Mouse (Mus musculus) lung, adult 2 months (tissue): Measurements from ENCODE around the gene Sec24b. TPM values are rescaled to one million over a fixed set of nuclear protein-coding genes. Genes with fewer than 3 reads are reported as not detected.

Experiments
- DNase-seq: peaks from one replicate; pipeline ENCODE4 v3.0.0; 2022
- H3K4me1 ChIP-seq: fragments of 200-500 bp; 2 replicates; pipeline ENCODE4 v1.6.1; 2011; ENCODE audit warnings: low read length; ENCODE audit not compliant: control insufficient read depth, insufficient read depth
- H3K4me3 ChIP-seq: fragments of 200-500 bp; replicated peaks from 2 replicates; pipeline ENCODE3; 2011; ENCODE audit warnings: low read depth, mild to moderate bottlenecking, control low read depth, low read length; ENCODE audit errors: extremely low read depth
- CTCF ChIP-seq: fragments of 200-500 bp; IDR thresholded peaks from 2 replicates; pipeline ENCODE4 v1.5.1; 2011; ENCODE audit warnings: mild to moderate bottlenecking, low read length, control low read depth; ENCODE audit not compliant: insufficient read depth
- POLR2A ChIP-seq: fragments of 200-500 bp; IDR thresholded peaks from 2 replicates; pipeline ENCODE4 v1.6.1; 2011; ENCODE audit warnings: low read depth, mild to moderate bottlenecking, control low read depth, low read length, borderline replicate concordance; ENCODE audit errors: extremely low read depth
- WGBS: fragments of 180-500 bp; shearing (Covaris S2); methylation state at CpG from one replicate; pipeline ENCODE4 v1.1.7; 2018; 5-methylcytosine and 5-hydroxymethylcytosine counted together
- polyA plus RNA-seq: library from polyadenylated mRNA; depleted of rRNA; stranded (reverse); fragments of >200 nt; gene quantifications from 2 replicates; pipeline ENCODE4 v1.2.3, GENCODE M21; 2012; rRNA removed

Sec24b gene
- 63.4 and 72.6 TPM in 2 replicates for polyA plus RNA-seq

DNA sequence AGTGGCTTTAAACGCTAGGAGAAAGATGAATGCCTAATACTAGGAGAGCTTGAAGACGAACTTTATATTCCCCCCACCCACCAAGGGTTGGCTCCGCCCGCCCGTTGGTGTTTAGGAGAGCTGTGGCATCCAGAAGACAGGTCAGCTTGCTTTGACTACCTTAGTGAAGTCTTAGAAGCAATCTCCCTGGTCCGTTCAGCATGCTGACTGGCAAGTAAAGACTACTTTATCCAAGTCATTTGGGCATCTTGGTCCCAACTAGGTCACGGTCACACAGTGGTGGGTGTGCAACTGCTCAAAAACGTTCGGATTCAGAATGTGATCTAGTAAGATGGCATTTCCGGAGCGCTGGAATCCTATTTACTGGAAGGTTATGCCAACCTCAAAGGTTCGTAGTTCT lies at the start of gene Sec24b:
Sec24b (minus strand) TSS at position 273 of the 400 bp plus-strand sequence.
- TF ChIP-seq POLR2A, result no peak
- TF ChIP-seq CTCF, result no peak
- H3K4me3 ChIP-seq, result peak within 1 kb of the TSS; percentile 96
- WGBS, result 4% methylated on average over 12 of the region's 12 CpGs
- peaks cover 16% of the 10 kb centered on the region for H3K4me1 ChIP-seq
- peak; percentile 40 for DNase-seq

DNA sequence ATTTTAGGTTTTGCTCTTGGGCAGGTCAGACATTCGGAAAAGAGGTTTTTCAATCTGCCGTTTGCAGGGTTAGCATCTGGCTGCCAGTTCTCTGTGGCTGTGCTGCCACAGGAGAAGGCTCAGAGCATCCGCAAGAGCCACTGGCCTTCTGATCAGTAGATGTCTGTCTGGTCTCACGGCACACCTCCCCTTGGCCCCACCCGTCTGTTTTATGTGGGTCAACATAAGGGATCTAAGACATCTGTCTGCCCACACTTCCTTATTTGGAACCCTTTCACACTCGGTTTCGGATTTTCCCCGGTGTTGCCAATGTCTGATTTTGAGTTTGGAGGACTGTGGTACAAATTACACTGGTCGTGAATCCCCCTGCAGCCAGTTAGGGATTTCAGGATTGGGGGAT lies 43.1 kb upstream of the Sec24b start:
- DNase-seq, result no peak
- Histone ChIP-seq H3K4me1 (no peaks in the 10 kb centered on the region), H3K4me3 (no peak overlapping the region)
- WGBS, result 36% methylated on average over 9 of the region's 9 CpGs
- no peak for TF ChIP-seq POLR2A
- no peak for TF ChIP-seq CTCF

DNA sequence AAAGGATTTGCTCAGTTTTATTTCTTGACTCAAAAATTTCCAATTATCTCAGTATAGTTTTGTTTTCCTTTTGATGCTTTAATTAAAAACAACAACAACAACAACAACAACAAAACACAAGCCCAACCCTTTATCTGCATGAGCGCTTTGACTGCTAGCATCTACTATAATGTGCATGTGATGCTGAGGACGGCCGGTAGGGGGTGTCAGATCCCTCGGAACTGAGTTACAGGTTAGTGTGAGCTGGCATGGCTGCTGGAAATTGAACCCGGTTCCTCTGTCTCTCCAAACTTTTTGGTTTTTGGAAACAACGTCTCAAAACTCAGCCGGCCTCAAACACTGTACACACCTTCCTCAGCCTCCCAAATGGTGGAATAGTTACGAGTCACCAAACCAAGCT lies 42.1 kb upstream of the Sec24b start:
- 79% methylated on average over 8 of the region's 8 CpGs for WGBS
- TF ChIP-seq CTCF (peak; percentile 39), POLR2A (no peak)
- Histone ChIP-seq H3K4me3 (no peak overlapping the region), H3K4me1 (no peaks in the 10 kb centered on the region)
- DNase-seq, result no peak

DNA sequence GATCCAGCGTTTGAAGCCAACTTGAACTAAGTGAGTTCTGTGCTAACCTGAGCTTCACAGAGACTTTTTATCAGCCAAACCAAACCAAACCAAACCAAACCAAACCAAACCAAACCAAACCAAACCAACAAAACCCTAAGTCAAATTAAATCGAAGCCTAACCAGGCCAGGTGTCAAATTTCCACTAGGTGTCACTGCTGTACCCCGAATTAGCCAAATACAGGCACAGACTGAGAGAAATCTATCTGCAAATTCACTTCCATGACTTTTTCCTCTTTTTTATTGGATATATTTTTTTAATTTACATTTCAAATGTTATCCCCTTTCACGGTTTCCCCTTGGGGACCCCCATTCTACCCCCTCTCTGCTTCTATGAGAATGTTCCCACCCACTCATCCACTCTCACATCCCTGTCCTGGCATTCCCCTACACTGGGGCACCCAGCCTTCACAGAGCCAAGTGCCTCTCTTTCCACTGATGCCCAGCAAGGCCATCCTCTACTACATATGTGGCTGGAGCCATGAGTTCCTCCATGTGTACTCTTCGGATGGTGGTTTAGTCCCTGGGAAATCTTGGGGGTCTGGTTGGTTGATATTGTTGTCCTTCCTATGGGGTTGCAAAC lies 33.9 kb upstream of the Sec24b start:
- Histone ChIP-seq H3K4me1 (no peaks in the 10 kb centered on the region), H3K4me3 (no peak overlapping the region)
- DNase-seq, result no peak
- 36% methylated on average over 5 of the region's 5 CpGs for WGBS
- TF ChIP-seq CTCF (peak; percentile 21; the same call in 1 of the 2 replicates), POLR2A (no peak)

DNA sequence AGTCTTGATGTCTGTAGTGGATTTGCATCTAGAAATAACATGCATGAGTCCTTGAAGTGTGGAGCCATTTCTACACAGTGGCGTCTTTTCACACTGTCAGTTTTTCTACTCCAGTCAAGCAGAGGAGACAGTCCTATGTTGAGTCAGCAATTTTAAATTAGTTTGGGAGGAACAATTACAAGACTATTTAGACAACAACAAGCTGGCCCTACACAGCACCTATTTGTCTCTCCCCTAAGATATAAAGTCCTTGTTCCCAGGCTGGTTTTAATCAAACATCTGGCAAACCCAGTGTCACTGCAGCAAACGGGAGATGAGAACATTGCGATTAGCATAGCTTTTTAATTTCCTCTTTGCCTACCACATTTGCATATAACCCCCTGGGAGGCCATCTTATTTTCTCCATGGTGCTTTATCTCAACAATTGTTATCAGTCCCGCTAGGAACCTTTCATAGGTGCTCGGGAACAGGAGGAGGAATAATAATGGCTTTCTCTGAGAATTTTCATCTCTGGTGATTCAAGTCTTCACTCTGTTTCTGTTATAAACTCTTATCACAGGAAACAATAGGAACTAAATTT lies 32.9 kb upstream of the Sec24b start:
- no peak overlapping the region for H3K4me3 ChIP-seq
- TF ChIP-seq CTCF (no peak), POLR2A (no peak)
- H3K4me1 ChIP-seq, result no peaks in the 10 kb centered on the region
- WGBS, result 82% methylated on average over 5 of the region's 5 CpGs
- DNase-seq, result no peak

DNA sequence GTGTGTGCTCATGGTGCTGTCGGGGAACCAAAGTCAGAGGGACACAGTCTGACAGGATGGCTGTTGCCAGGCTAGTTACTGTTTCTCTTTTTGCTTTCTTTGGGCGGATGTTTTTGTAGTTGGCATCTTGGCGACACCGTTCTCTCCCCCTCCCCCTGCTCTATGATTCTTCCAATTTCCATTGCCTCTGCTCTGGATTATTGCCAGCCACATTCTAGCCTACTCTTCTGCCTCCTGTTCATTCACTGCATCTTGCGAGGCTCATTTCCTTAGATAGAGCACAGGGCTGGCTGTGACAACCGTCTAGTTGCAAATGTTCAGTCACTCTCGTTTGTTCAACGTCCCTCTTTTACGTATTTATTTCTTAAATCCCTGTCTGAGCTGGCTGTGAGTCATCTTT lies 29.1 kb upstream of the Sec24b start:
- WGBS, result 71% methylated on average over 9 of the region's 9 CpGs
- no peak for DNase-seq
- Histone ChIP-seq H3K4me1 (0 out of 2 replicates have a peak, but pooled peaks cover 2% of the 10 kb centered on the region), H3K4me3 (no peak overlapping the region)
- no peak for TF ChIP-seq CTCF
- TF ChIP-seq POLR2A, result no peak

DNA sequence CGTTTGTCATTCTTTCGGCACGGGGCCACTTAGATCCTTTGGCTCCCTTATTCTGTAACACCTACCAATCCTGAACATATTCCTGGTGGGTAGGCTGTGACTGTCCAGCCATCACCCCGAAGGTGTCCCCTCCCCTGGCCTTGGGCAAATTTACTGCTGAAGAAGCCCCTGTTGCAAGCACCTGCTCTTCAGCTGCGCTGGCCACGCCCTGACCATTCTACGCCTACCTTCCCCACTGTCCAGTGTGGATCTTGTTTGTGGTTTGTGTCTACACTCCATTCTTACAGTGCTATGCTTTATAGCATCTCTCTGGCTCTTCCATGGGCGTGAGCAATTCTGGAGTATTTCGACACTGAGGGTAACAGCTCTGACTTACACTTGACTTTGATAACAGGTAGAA lies 27.3 kb upstream of the Sec24b start:
- DNase-seq, result no peak

DNA sequence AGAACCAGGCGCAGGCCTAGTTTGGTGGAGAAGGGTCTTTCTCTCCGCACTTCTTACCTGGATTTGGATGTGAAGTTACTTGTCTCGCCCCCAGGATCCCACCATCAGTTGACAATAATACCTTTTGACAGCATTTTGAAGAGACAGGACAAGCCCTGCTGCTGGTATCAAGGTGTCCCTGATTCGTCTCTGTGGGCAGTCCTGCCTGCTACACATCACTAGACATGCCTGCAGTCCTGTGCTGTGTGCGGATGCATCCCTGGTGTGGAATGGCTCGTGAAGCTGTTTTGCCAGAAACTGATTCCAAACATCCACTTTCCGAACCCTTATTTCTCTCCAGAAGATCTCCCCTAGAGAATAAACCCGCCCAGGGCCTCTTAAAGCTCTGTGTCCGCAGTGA lies 26.1 kb upstream of the Sec24b start:
- WGBS, result 81% methylated on average over 9 of the region's 9 CpGs
- Histone ChIP-seq H3K4me3 (no peak overlapping the region), H3K4me1 (0 out of 2 replicates have a peak, but pooled peaks cover 2% of the 10 kb centered on the region)
- no peak for DNase-seq
- no peak for TF ChIP-seq CTCF
- TF ChIP-seq POLR2A, result no peak

More for the DNA sequence above, 27.3 kb upstream of the Sec24b start:
- Histone ChIP-seq H3K4me3 (no peak overlapping the region), H3K4me1 (0 out of 2 replicates have a peak, but pooled peaks cover 2% of the 10 kb centered on the region)
- WGBS, result 90% methylated on average over 9 of the region's 9 CpGs
- no peak for TF ChIP-seq CTCF
- no peak for TF ChIP-seq POLR2A

DNA sequence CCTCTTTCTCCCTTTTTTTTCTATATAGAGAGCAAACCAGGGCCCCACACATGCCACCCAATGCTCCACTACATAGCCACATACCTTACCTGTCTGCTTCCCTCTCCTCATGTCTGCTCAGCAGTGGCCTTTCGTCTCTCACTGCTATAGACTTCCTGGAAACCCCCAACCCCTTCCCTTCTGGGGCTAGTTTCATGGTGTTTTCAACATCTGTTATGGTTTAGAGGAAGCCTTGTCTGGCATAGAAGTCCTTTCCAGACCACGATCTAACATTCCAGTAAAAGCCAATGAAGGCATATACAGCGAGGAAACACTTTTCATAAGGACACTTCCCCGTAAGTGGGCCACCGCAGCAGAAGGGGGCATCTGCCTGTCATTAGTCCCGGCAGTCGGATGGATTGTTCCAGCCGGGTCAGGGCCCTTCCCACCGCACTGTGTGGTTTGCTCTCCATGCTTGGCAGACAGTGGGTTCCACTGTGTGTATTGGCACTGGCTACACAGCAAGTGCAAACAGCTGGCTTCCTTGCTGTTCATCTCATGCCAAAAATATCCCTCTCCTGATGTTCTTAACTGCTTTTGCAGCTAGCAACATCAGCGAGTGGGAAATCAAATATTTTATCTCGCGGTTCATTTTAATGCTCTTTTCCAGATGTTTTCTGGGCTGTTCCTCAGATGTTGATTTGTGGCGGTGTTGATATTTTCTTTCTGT lies 25.2 kb upstream of the Sec24b start:
- TF ChIP-seq POLR2A, result no peak
- no peak for TF ChIP-seq CTCF
- 39% methylated on average over 13 of the region's 13 CpGs for WGBS
- peak; percentile 45 for DNase-seq
- Histone ChIP-seq H3K4me3 (no peak overlapping the region), H3K4me1 (0 out of 2 replicates have a peak, but pooled peaks cover 2% of the 10 kb centered on the region)
